Mouse (Mus musculus): Measurements from ENCODE around the gene Mtmr11. TPM values are rescaled to one million over a fixed set of nuclear protein-coding genes. Genes with fewer than 3 reads are reported as not detected.

The Mtmr11 gene
- 13.0 and 16.6 TPM in 2 replicates for polyA plus RNA-seq (2014; fragmentation: Nextera tagmentation; extraction: Ambion mirVana)

DNA sequence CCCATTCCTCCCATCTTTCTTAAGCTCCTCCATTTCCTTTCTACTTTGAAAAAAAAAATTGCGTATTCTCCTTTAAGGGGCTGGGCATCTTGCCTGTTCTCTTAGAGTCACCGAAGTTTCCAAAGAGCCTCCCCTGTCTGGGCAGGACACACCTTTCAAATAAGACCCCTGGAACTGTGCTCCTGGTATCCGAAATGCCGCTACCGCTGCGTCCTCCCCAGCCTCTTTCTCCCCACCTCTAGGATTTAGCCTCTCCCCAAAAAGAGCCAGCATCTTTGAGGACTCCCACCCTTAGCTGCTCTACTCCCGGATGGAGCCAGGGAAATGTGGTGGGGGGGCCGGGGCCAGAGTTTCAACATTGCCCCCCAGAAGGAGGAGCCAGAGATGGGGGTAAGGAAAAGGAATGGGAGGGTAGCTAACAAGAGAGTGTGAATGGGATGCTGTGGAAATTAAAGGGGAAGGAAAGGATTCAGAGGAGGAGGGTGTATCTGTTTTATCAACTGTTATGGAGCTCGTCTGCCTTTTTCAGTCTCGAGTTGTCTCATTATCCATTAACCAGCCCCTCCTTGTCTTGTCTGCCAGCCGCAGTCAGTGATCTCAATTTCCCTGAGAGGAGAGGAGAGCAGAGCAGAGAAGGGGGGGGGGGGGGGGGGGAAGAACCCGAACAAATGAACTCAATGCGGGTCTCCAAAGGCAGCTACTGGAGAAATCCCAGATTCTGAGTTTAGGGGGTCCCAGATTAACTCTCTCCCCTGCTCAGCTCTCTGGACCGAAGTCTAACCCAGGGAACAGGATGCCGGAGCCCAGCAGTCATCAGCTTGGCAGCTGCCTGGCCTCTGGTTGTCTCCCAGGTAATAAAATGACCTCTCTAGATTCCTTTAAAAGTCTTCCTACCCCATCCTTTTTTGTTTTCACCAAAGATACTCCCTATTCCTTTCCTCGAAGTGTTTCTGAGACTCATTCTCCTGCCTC lies at the start of gene Mtmr11:
Gene Mtmr11 (plus strand): TSS at position 136 of the 972 bp plus-strand sequence.
- peak; percentile 75 for DNase-seq

DNA sequence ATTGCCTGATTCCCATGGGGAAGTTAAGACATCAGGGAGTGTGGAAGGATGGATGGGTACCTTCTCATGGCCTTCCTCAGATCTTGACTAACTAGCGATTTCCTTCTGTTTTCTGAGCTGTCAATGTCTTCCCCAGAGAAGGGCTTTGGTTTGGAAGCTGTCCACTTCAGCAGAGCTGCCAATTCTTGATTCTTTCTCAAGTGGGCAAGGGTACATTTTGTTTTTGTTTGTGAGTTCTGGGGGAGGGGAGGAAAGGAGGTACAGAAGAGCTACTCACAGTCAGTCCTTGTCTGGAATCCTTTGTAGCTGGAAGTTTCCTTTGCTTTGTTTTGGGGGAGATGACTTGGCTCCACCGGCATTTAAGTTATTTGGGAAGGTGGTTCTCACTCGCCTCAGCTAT lies 48.6 kb upstream of the Mtmr11 start:
- H3K4me2 ChIP-seq: no peak overlapping the region
- no peaks in the 10 kb centered on the region for H3K27me3 ChIP-seq (ENCODE audit: insufficient read depth, low read length)
- H3K4me1 ChIP-seq (ENCODE audit: insufficient read depth): no peaks in the 10 kb centered on the region; the same call in 1 of the 2 replicates
- no peak overlapping the region for H3K4me3 ChIP-seq (ENCODE audit: low read depth, low read length)
- no peak overlapping the region for H3K9ac ChIP-seq
- no peak for TF ChIP-seq CTCF (IDR thresholded peaks at IDR 0.05; ENCODE audit: low read depth)
- no peaks in the 10 kb centered on the region for H3K36me3 ChIP-seq (ENCODE audit: insufficient read depth)
- 50% methylated on average over 3 of the region's 3 CpGs for WGBS
- no peak overlapping the region for H3K27ac ChIP-seq (ENCODE audit: low read depth)
- no peaks in the 10 kb centered on the region for H3K9me3 ChIP-seq (ENCODE audit: low read depth, low read length)
- no peak for ATAC-seq (ENCODE audit: insufficient read depth)
- no peak for DNase-seq

More for the DNA sequence above, at the start of gene Mtmr11:
- no peaks in the 10 kb centered on the region for H3K27me3 ChIP-seq (ENCODE audit: insufficient read depth, low read length)
- peak within 1 kb of the TSS; percentile 56 for H3K27ac ChIP-seq (ENCODE audit: low read depth)
- no peaks in the 10 kb centered on the region for H3K9me3 ChIP-seq (ENCODE audit: low read depth, low read length)
- H3K4me2 ChIP-seq: peak within 1 kb of the TSS; percentile 92
- H3K36me3 ChIP-seq (ENCODE audit: insufficient read depth): no peaks in the 10 kb centered on the region; the same call in 1 of the 2 replicates
- no peak for TF ChIP-seq CTCF (IDR thresholded peaks at IDR 0.05; ENCODE audit: low read depth)
- 8% methylated on average over 15 of the region's 16 CpGs for WGBS
- H3K4me1 ChIP-seq (ENCODE audit: insufficient read depth): peaks cover 10% of the 10 kb centered on the region
- peak within 1 kb of the TSS; percentile 62 for H3K9ac ChIP-seq
- H3K4me3 ChIP-seq (ENCODE audit: low read depth, low read length): peak within 1 kb of the TSS; percentile 47
- ATAC-seq (ENCODE audit: insufficient read depth): peak; percentile 52

DNA sequence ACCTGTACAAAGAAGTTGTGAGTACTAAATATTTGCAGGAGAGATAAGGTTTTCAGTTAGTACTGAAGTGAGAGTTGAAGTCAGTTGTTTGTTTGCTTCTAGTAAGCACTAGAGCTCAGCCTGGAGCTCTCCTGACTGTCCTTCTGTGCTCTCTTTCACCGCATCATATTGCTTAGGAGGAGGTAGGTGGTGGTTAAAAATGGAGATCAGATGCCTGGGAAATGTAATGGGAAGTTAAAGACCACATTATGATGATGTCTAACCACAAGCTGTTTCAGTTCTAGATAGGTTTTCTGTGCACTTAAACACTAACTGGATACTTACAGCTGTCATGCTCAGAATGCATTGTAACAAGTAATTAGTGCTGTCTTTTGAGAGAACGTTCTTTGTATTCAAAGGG lies 43.7 kb upstream of the Mtmr11 start:
- H3K4me3 ChIP-seq (ENCODE audit: low read depth, low read length): no peak overlapping the region
- no peak overlapping the region for H3K4me2 ChIP-seq
- no peak overlapping the region for H3K9ac ChIP-seq
- H3K36me3 ChIP-seq (ENCODE audit: insufficient read depth): no peaks in the 10 kb centered on the region
- no peaks in the 10 kb centered on the region for H3K27me3 ChIP-seq (ENCODE audit: insufficient read depth, low read length)
- DNase-seq (no peak), ATAC-seq (ENCODE audit: insufficient read depth) (no peak)
- no peaks in the 10 kb centered on the region for H3K4me1 ChIP-seq (ENCODE audit: insufficient read depth)
- no peak for TF ChIP-seq CTCF (IDR thresholded peaks at IDR 0.05; ENCODE audit: low read depth)
- no peak overlapping the region for H3K27ac ChIP-seq (ENCODE audit: low read depth)
- 65% methylated on average over 2 of the region's 2 CpGs for WGBS
- H3K9me3 ChIP-seq (ENCODE audit: low read depth, low read length): no peaks in the 10 kb centered on the region

DNA sequence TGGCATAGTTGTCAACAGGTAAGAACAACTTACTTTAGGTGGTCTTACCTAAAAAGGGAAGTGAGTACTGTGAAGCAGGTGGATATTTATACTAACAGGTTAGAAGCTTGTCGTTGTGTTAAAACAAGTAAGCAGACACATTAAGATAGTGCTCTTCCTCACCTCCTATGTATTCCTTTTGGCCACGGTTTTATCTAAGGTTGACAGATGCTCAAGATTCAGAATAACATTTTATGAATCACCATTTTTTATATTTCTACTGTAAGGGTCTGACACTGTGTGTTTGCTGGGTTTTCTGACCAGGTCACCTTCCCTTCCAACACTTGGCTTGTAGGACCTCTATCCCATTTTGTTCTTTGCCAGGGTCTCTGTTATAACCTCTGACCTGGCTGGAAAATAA lies 43.1 kb upstream of the Mtmr11 start:
- Histone ChIP-seq H3K9ac (no peak overlapping the region), H3K27ac (ENCODE audit: low read depth) (no peak overlapping the region), H3K4me3 (ENCODE audit: low read depth, low read length) (no peak overlapping the region), H3K4me2 (no peak overlapping the region), H3K36me3 (ENCODE audit: insufficient read depth) (no peaks in the 10 kb centered on the region), H3K27me3 (ENCODE audit: insufficient read depth, low read length) (no peaks in the 10 kb centered on the region), H3K4me1 (ENCODE audit: insufficient read depth) (no peaks in the 10 kb centered on the region), H3K9me3 (ENCODE audit: low read depth, low read length) (no peaks in the 10 kb centered on the region)
- ATAC-seq (ENCODE audit: insufficient read depth): no peak
- WGBS: 83% methylated on average over 2 of the region's 2 CpGs
- DNase-seq: no peak
- TF ChIP-seq CTCF (IDR thresholded peaks at IDR 0.05; ENCODE audit: low read depth): no peak

DNA sequence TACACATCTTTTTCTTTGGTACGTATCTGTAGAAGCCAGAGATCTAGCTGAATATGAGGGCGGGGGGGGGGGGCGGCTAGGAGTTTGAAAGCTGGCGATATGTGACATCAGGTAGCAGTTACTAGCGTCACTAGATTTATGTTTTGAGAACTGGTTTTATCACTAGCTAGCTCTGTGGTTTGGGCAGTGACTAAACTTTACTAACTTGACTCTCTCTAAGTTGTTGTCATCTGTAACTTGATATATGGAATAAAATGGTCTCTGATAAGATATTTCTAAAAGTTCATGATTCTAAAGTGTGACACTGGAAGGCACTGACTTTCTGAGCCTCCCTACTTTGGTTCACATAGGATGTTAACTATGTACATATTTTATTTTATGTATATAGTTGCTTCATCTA lies 37.6 kb upstream of the Mtmr11 start:
- 88% methylated on average over 5 of the region's 5 CpGs for WGBS
- no peak overlapping the region for H3K9ac ChIP-seq
- no peaks in the 10 kb centered on the region for H3K36me3 ChIP-seq (ENCODE audit: insufficient read depth)
- DNase-seq (no peak), ATAC-seq (ENCODE audit: insufficient read depth) (no peak)
- H3K4me3 ChIP-seq (ENCODE audit: low read depth, low read length): no peak overlapping the region
- TF ChIP-seq CTCF (IDR thresholded peaks at IDR 0.05; ENCODE audit: low read depth): no peak
- H3K4me1 ChIP-seq (ENCODE audit: insufficient read depth): no peaks in the 10 kb centered on the region
- no peak overlapping the region for H3K4me2 ChIP-seq
- H3K9me3 ChIP-seq (ENCODE audit: low read depth, low read length): no peaks in the 10 kb centered on the region
- H3K27me3 ChIP-seq (ENCODE audit: insufficient read depth, low read length): no peaks in the 10 kb centered on the region
- H3K27ac ChIP-seq (ENCODE audit: low read depth): no peak overlapping the region

DNA sequence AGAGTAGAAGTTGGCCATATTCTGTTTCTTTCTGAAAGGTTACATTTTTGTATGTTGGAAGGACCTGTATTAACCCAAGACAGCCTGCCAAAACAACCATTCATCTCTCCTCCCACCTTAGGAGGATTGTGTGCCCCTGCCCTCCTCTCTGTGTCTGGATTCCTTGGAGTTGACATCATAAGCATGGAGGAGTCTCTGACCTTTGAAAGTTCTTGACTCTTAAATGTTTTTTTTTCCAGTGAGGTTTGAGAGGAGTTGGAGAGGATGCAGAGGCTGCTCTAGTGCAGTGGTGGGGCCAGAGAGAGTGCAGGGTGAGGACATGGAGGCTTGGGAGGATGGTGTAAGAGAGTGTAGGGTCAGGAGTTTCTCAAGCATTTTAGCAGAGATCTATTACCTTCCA lies 33.7 kb upstream of the Mtmr11 start:
- H3K9me3 ChIP-seq (ENCODE audit: low read depth, low read length): no peaks in the 10 kb centered on the region
- ATAC-seq (ENCODE audit: insufficient read depth): peak; percentile 31; the same call in 1 of the 2 replicates
- no peak overlapping the region for H3K4me3 ChIP-seq (ENCODE audit: low read depth, low read length)
- no peak overlapping the region for H3K9ac ChIP-seq
- DNase-seq: peak; percentile 11
- no peak overlapping the region for H3K4me2 ChIP-seq
- no peaks in the 10 kb centered on the region for H3K4me1 ChIP-seq (ENCODE audit: insufficient read depth)
- no peak for TF ChIP-seq CTCF (IDR thresholded peaks at IDR 0.05; ENCODE audit: low read depth)
- no peaks in the 10 kb centered on the region for H3K27me3 ChIP-seq (ENCODE audit: insufficient read depth, low read length)
- H3K27ac ChIP-seq (ENCODE audit: low read depth): no peak overlapping the region
- H3K36me3 ChIP-seq (ENCODE audit: insufficient read depth): no peaks in the 10 kb centered on the region

DNA sequence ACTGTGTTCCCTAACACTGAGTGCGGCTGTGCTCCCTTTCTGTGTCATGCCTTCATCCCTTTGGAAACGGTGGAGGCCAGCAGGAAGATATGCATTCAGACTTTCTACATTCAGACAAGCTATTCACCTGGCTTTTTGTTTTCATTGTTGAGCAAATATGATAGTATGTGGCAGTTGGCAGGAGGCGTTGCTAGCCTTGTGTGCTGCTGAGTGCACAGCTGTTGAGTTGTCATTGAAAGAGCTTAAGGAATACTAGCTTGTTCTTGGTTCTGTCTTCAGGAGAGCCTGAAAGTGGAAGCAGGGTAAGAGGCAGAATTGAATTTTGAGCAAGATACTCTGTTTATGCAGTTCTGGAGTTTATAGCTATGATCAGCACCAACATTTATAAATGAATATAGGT lies 29.3 kb upstream of the Mtmr11 start:
- no peak overlapping the region for H3K4me3 ChIP-seq (ENCODE audit: low read depth, low read length)
- H3K27me3 ChIP-seq (ENCODE audit: insufficient read depth, low read length): no peaks in the 10 kb centered on the region
- H3K27ac ChIP-seq (ENCODE audit: low read depth): no peak overlapping the region
- H3K9ac ChIP-seq: no peak overlapping the region
- H3K36me3 ChIP-seq (ENCODE audit: insufficient read depth): peaks cover 9% of the 10 kb centered on the region; the same call in 1 of the 2 replicates
- H3K4me2 ChIP-seq: no peak overlapping the region
- H3K9me3 ChIP-seq (ENCODE audit: low read depth, low read length): no peaks in the 10 kb centered on the region
- no peaks in the 10 kb centered on the region for H3K4me1 ChIP-seq (ENCODE audit: insufficient read depth)
- no peak for ATAC-seq (ENCODE audit: insufficient read depth)
- WGBS: 78% methylated on average over 3 of the region's 3 CpGs
- peak; percentile 7 for DNase-seq
- no peak for TF ChIP-seq CTCF (IDR thresholded peaks at IDR 0.05; ENCODE audit: low read depth)
